Mouse (Mus musculus) NIH3T3 (cell line): ENCODE results near the gene Rad9a.
A peak's percentile ranks its signal among the peaks of the same experiment; 100 is the strongest.

Experiments used
- DNase-seq: peaks from one replicate; pipeline ENCODE4 v3.0.0-alpha.2; 2012; ENCODE audit warnings: low read depth

Gene Rad9a

DNA sequence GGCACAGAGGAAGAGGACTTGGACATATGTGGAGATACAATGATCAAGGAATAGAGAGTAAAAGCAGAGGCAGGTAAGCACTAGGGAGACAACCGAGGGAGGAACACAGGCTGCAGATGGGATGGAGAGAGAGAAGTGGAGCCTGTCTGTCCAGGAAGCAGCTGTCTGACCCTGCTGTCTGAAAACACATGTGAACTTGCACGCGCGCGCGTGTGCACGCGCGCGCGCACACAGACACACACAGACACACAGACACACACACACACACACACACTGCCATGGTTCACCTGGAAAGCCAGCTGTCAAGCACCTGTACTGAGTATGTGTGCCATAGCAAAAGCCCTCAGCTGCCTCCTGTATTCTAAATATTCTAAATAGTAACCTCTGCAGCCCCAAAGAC, 16.8 kb upstream of the Rad9a start:
- no peak for DNase-seq

DNA sequence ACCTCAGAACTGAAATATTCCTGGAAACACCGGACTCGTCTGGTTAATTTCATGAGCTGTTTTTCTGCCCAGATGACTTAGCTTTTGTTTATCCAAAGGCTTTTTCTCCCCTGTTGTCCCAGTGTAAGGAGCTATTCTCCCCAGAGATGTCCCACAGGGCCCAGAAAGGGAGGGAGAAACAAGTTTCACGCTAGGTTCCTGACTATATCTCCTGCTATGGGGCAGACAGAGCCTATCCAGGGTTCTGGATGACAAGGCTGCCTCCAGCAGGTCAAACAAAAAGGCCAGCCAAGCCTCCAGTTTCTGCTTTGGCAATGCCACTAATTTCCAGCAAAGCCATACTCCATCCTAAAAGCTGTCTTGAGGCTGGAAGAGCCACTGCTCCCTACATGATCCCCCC, 16.4 kb upstream of the Rad9a start:
- DNase-seq, result no peak

DNA sequence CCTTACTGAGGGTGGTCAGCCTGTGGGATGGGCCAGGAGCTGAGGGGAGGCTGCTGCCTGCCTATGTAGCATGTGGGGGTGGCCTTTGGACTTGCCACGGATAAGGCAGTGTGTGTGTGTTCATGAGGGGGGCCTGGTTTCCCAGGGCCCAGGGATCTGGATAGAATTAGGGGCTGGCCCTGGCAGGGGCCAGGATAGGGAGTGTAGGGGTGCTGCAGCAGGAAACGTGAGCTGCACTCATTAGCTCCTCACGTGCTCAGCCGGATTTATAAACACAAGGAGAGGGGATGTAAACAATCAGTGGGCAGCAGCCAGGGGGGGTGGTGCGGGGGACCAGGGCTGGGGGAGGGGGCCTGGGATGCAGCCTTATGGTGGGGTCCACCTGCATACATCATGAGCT, 15.7 kb upstream of the Rad9a start:
- peak; percentile 48 for DNase-seq

DNA sequence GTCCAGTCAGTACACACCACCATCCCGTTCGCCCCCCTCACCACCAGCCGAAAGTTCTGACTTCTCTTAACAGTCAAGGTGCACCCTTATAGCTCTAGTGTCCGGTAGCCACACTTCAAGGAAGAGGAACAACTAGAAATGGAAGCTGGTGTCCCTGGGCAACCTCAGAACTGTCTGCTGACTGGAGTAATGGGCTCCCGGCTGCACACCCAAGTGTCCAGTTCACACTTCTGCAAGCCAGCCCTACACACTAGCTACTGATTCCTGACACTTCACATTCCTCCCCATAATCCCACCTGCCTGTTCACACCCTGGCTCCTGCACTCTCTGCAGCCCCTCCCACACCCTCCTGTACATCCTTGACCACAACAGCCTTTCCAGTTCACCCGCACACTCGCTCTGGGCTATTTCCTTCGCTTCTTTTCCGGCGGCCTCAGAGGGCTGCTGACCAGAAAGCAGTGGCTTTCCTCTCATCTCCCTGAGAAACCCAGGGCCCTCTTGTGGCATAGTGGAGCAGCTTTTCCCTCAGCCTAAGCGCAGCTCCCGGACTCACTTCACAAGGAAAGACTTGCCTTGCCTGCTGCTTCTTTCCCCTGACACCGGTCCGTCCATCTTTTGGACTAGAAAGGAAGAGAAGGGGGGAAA, 14.7 kb upstream of the Rad9a start:
- DNase-seq, result peak; percentile 85

DNA sequence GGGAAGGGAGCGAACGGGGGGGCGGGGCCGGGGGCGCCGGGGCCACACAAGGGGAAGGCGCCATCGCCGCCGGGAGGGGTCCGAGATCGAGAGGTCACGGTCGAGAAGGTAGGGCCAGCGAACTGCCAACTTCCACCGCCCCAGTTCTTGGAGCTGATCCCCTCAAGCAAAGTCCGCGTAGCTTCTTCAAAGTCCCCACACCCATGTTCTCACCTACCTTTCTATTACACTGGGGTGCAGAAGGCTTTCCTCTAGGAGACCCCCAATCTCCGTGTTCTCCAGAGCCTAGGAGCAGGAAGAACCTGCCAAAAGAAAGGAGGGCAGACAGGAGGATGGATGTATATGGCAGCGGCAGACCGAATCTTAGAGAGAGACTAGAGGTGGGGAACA, 14.0 kb upstream of the Rad9a start:
- DNase-seq, result no peak

DNA sequence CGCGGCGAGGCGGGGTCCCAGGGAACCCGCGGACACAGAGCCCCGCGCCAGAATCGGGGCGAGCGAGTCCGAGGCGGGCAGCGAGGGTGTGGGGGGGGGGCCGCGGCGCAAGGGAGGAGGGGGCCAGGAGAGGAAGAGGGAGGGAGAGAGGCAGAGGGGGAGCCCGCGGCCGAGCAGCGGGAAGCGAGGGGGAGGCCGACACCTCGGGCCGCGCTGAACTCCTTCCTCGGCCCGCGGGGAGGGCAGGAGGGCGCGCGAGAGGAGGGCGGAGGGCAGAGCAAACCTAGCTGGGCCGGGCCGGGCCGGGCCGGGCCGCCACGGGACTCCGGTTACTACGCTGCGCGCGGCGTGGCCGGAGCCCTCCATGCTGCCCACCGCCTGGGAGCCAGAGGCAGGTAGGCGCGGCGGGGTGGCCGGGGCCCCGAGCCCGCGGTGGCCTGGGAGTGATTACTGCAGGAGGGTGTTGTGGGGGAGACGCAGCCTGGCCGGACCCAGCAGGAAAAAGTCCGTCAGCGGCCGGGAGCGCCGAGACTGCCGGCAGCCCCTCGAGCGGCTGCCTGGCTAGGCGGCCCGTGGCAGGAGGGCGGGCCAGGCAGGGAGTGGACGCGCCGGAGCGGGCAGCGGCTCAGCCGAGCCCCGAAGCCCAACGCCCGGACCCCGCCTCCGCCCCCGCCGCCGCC, 13.4 kb upstream of the Rad9a start:
- peak; percentile 72 for DNase-seq

DNA sequence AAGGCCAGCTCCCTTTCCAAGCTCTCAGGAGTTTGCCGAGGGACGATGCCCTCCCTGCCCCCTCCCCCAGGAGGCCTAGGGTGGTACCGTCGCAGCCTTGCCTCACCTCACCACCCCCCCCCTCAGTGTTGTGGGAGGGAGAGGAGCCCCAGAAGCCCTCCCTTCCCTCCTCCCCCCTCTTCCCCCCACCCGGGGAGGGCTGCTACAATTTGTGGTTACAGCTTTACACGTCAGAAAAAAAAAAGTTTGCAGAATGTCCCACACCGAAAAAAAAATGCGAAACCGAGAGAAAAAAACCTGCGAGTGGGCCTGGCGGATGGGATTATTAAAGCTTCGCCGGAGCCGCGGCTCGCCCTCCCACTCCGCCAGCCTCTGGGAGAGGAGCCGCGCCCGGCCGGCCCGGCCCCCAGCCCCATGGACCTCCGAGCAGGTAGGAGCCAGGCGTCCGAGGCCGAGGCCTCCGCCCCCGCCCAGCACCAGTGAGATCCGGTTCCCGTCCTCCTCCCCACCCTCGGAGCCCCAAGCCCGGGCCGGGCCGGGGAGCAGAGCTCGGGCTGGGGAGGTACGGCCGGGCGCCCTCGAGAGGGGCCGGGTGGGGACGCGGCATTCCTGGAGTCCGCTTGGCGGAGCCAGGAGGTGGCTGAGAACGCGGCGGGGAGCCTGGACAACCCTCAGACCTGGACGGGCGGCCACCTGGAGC, 12.8 kb upstream of the Rad9a start, which contains the start of the genes Clcf1 and AC109138.7:
Gene Clcf1, plus strand, starts transcription at position 168 of the 700 bp plus-strand sequence.
Gene AC109138.7, plus strand, starts transcription at position 287 of the 700 bp plus-strand sequence.
- peak; percentile 95 for DNase-seq

DNA sequence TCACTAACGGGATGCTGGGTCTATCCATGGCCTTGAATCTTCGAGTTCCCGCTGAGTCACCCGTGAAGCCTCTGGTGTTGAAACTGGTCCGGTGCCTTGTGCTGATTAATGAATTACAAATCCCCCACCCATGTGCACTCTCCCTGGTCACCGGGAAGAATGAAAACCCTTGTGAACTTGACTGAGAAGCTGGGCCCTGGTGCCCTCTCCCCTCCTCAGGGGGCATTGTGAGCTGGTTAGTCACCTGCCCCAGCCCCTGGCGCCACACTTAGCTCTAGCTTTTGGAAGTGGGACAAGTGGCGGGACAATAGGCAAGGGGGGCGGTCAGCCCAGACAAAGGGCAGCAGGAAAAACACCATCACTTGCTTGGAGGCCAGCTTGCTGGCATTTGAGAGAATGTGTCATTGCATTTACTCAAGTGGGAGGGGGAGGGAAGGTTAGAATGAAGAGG, 12.1 kb upstream of the Rad9a start:
- DNase-seq, result peak; percentile 95

DNA sequence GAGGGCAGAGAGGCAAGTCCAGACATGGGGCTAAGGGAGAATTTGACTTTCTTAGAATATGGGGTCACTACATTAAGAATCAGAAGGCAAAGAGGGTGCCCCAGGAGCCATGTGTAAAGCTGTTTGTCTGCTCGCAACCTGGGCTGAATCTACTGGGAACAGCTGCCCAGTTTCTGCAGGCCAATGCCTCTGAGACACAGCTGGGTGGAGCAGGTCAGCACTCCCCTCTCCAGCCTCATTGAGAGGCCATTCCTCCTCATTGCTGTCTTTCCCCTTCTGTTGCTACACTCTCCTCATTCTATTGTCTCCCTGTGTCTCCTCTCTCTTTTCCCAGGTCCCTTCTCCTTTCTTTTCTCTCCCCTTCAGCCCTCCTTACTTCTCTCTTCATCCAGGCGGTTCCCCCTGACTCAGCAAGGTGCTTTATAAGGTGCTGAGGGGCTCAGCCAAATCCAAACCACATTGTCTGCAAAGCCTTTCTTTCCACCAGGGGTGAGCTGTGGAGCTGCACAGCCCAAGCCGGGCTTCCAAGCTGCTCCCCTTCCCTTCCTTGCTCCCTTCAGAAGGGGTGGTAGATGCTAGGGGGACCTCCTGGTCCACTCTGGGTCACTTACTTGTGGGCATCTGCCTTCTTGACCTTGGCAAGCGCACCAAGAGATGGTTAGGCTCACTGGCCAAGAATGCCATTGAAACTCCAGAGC, 10.6 kb upstream of the Rad9a start:
- DNase-seq, result peak; percentile 71

DNA sequence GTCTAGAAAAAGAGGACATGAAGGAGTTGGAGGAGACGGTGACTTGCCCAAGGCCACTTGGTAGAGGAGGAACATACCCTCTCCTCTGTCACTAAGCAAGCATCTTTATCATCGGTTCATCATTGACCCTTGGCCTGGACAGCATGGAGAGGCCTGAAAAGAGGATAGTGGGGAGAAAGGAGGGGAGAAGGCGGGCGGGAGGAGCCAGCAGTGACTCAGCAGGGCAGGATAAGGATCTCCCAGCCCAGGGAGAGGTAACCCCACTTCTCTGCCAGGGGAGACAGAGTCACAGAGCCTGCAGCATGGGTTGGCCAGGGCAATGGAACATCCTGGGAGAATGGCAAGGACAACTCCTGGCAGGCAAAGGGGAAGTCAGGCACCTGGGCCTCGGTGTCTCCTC, 7.1 kb upstream of the Rad9a start:
- DNase-seq, result no peak

DNA sequence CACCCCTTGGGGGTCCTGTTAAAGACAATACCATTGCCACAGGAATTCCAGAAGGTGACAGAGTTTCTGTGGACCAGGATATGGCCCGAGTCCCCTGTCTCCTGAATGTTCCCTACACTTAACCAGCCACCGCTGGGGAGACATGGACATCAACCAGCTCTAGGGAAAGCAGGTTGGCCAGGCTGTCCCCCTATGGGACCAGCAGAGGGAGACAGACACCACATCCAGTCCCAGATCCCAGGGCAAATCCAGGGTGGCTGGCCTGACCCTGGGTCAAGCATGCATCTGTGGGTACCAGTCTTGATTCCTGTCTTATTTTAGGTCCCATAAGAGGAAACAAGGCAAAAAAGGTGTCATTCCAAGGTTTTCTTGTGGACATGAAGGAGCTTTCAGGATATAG, 5.5 kb upstream of the Rad9a start:
- peak; percentile 91 for DNase-seq

DNA sequence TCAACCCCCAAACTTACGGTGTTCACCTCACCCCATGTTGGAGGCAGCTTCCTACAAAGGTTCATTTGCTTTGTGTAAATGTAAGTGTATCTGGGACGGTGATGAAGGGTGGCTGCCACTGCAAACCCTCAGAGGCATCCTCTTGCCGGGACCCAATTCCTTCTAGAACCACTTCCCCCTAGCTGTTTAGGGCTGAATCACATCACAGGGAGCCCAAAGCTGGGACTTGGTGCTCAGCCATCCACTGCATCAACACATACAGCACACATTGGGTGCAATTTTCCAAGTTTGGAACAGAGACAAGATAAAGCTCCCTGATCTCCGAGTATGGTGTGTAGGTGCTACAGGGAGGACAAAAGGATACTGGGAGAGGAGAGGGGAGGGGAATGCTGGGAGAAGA, 3.4 kb upstream of the Rad9a start:
- DNase-seq, result peak; percentile 53

DNA sequence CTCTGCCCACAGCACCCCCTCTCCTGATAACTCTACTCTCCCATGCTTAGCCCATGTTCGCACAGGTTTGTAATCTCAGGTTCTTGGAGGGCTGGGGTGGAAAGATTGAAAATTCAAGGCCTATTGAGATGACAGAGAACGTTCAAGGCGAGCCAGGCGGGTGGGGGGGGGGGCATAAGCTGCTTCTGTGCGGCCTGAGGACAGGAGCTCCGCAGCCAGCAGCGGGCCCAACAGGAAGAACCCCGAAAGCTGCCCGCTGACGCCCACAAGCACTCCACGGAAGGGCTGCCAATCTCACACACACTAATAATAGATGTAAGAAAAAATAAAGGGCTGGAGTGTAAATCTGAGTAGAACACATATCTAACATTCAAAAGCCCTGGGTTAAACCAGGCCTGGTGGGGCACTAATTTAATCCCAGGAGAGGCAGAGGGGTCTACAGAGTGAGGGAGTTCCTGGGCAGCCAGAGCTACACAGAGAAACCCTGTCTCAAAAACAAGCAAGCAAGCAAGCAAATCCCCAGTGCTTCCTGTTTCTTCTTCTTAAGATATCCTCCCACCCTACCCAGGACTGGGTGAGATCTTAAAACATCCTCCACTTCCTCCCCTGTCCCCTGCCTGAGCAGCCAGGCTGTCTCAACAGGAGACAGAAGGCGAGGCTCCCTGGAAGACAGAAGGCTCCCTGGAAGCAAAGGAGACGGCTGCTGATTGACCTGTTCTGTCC, 2.3 kb upstream of the Rad9a start:
- no peak for DNase-seq

DNA sequence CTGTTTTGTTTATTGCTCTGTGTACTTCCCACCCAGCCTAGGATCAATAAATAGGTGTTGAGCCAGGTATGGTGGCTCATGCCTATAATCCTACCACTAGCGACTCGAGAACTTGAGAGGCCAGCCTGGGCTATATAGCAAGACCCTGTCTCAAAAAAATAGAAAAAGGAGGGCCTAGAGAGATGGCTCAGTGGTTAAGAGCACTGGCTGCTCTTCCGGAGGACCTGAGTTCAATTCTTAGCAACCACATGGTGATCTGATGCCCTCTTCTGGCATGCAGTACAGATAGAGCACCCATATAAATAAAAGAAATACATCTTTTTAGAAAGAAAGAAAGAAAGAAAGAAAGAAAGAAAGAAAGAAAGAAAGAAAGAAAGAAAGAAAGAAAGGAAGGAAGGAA, 1.7 kb upstream of the Rad9a start:
- no peak for DNase-seq

DNA sequence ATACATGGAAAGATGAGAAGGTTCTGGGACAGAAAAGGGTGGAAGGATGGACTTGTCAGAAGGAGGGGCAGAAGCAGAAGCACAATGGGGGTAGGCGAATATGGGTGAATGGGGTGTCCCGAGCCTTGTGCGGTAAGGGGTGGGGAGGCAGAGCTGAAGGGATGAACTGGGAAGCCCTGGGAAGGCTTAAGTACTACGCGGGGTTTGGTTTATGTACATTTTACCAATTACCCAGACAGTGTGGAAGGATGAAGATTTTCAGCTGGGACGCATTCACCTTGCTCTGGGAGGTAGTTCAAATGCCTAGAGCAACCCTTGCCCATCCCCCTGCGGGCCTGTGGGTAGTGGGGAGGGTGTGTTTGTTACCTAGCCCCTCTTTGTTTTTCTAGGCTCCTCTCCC, 687 bp upstream of the Rad9a start:
- no peak for DNase-seq

DNA sequence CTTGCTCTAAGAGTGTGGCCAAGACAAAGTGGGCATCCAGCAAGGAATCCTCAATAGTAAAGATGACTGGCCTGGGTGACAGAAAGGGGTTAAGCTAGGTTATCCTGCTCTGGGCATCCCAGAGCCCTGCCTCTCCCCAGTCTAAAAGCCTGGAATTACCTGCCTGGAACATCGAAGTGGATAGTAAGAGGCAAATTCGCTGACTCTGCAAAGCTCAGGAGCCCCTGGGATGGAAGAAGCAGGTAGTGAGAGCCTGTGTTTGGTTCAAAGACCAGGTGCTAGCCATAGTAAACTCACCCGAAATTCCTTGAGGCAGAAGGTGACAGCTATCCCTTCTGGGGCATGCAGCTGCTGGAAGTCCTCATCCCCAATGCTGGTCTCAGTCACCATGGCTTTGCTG, 4.3 kb downstream of the Rad9a start:
- DNase-seq, result no peak

DNA sequence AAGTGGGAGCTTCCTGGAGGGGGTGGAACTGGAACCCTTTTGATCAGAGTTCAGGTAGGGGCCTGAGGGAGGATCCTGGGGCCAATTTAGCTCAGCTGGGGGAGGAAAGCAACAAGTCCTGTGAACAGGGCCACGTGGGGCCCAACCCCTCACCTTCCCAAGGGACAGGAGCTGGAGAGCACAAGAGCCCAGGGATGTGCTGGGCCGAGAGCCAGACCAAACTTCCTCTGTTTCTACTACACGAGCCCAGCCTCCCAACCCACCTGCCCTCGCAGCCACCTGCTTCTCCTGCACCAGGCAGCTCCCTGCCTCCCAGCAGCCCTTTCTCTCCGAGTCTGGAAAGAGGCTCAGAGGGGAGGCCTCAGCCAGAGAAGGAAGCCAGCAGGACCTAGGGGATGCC, 4.9 kb downstream of the Rad9a start:
- peak; percentile 44 for DNase-seq

DNA sequence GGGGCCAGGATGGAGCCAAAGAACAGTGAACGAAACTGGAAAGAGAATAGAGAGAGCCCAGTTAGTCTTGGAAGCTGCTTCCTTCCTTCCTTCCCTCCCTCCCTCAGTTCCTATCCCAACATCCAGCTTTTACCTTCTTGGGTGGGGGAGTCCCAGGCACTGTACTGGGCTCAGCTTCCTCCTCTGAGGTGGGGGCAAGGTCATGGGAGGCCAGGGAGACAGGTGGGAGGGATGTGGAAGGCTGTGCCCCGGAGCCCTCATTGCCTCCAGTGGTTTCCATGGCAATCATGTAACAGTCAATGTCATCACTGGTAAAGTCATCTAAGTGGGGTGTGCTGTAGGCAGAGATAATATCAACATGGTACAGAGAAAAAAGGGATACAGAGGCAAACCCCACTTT, 5.4 kb downstream of the Rad9a start:
- no peak for DNase-seq

DNA sequence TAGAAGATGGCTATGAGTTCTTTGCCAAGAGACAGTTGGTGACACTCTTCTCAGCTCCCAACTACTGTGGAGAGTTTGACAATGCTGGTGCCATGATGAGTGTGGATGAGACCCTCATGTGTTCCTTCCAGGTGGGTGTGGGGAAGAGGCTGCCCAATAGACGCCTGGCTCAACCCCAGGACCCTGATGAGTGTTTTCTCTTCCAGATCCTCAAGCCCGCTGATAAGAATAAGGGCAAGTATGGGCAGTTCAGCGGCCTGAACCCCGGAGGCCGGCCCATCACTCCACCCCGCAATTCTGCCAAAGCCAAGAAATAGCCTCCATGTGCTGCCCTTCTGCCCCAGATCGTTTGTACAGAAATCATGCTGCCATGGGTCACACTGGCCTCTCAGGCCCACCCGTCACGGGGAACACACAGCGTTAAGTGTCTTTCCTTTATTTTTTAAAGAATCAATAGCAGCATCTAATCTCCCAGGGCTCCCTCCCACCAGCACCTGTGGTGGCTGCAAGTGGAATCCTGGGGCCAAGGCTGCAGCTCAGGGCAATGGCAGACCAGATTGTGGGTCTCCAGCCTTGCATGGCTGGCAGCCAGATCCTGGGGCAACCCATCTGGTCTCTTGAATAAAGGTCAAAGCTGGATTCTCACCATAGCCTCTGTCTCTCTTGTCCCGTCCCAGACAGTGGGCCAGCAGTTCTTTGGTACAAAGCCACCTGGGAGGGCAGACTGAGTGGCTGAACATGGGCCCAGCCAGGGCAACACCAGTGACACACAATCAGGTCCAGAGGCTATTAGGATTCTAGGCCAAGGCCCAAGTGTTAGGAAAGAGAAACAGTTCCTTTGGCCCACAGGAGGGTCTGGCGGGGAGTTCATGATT, 6.4 kb downstream of the Rad9a start:
- no peak for DNase-seq

DNA sequence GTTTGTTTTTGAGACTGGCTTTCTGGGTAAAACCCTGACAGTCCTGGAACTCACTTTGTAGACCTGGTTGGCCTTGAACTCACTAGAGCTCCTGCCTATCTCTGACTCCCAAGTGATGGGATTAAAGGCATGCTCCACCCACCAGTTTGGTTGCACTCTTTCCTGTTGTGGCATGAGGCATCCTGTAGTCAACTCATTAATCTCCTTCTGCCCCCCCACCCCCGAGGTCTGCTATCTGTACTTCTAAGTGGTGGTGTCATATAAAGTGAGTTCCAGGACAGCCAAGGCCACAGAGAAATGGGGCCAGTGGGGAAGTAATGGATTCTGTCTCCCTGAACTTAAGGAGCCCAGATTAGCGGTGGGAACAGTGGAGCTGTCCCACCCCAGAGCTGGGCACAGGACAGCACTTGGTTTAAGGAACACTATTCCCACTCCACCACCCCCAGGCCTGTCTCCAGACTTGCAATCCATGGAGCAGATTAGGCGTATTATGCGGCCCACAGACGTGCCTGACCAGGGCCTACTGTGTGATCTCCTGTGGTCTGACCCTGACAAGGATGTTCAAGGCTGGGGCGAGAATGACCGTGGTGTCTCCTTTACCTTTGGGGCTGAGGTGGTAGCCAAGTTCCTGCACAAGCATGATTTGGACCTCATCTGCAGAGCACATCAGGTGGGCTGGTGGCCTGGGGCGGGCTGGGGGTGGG, 7.3 kb downstream of the Rad9a start:
- peak; percentile 27 for DNase-seq
